Mouse (Mus musculus) lung, postnatal 0 days (tissue): ENCODE measurements around the gene Pcmt1.
A peak's percentile ranks its signal among the peaks of the same experiment; 100 is the strongest.

Experiments
- CTCF ChIP-seq: IDR thresholded peaks from 2 replicates; pipeline ENCODE4 v1.5.1; 2016; ENCODE audit warnings: antibody characterized with exemption, mild to moderate bottlenecking
- EP300 ChIP-seq: IDR thresholded peaks from 2 replicates; pipeline ENCODE4 v1.6.1; 2016; ENCODE audit warnings: antibody characterized with exemption, mild to moderate bottlenecking, control low read depth

DNA sequence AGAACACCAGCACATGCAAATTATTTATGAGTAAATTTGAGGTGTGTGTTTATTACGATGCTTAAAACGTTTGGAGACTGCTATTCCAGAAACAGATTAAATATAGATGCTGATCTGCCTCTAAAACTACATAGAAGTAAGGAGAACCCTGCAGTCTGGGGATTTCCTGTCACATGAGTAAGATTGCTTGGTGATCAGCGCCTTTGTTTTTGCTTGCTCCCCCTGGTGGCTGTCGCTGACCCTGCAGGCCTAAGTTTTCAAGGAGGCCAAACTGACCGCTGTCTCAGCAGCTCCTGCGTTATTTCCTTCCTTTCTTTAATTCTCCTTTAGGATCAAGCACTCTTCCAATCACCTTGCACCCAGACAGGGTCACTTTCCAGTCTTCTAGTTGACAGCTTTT lies 80.3 kb downstream of the Pcmt1 start:
- no peak for TF ChIP-seq EP300
- peak; percentile 92 for TF ChIP-seq CTCF
